Mouse (Mus musculus): ENCODE results near the gene Txndc8. TPM values are rescaled to one million over a fixed set of nuclear protein-coding genes. Genes with fewer than 3 reads are reported as not detected.

The Txndc8 gene
- polyA plus RNA-seq, 2 experiments from 2014 or later = not detected

GRCm38 (mm10) chr4:57956029-57956960, 52.6 kb downstream of the Txndc8 start, which contains the start of gene Txn1:
TSS of gene Txn1 (minus strand) at chr4:57956411.
- ATAC-seq = peak; percentile 85

GRCm38 (mm10) chr4:57955544-57955958, 53.4 kb downstream of the Txndc8 start:
- peak; percentile 32 for ATAC-seq

- no peak for ATAC-seq
Measured at GRCm38 (mm10) chr4:57954991-57955390, 53.9 kb downstream of the Txndc8 start.

GRCm38 (mm10) chr4:57954580-57954979, 54.3 kb downstream of the Txndc8 start:
- ATAC-seq = no peak

GRCm38 (mm10) chr4:57953796-57954195, 55.1 kb downstream of the Txndc8 start:
- ATAC-seq = no peak

GRCm38 (mm10) chr4:57952891-57953290, 56.0 kb downstream of the Txndc8 start:
- no peak for ATAC-seq

GRCm38 (mm10) chr4:57952416-57952815, 56.5 kb downstream of the Txndc8 start:
- no peak for ATAC-seq

GRCm38 (mm10) chr4:57949866-57950265, 59.1 kb downstream of the Txndc8 start:
- no peak for ATAC-seq

- ATAC-seq = no peak
Measured at GRCm38 (mm10) chr4:57947476-57947875, 61.4 kb downstream of the Txndc8 start.

- ATAC-seq = no peak
Measured at GRCm38 (mm10) chr4:57947036-57947435, 61.9 kb downstream of the Txndc8 start.

- ATAC-seq = no peak
Measured at GRCm38 (mm10) chr4:57942892-57943291, 66.0 kb downstream of the Txndc8 start.

GRCm38 (mm10) chr4:57940631-57941030, 68.3 kb downstream of the Txndc8 start:
- no peak for ATAC-seq

GRCm38 (mm10) chr4:57937292-57937691, 71.6 kb downstream of the Txndc8 start:
- no peak for ATAC-seq

- ATAC-seq = no peak
Measured at GRCm38 (mm10) chr4:57934181-57934580, 74.7 kb downstream of the Txndc8 start.

Other genes starting within 250 kb of the Txndc8 start
- gene D630039A03Rik, start 92.8 kb downstream of the Txndc8 start, polyA plus RNA-seq (2017; shearing (Covaris generic)) = 10 to 100 TPM in 1 of 2 experiments, 1 to 10 TPM in 1; 9.2 to 13.9 TPM
- gene Txn1, start 52.7 kb downstream of the Txndc8 start, polyA plus RNA-seq (2017; shearing (Covaris generic)) = 100 to 1,000 TPM in 1 of 2 experiments, 10 to 100 TPM in 1; 96.6 to 129 TPM
- gene Svep1, start 197.7 kb upstream of the Txndc8 start, polyA plus RNA-seq (2017; shearing (Covaris generic)) = under 1 TPM in 1 of 2 experiments, not detected in 1; 0.03 TPM

Measured in CD4-positive, CD25-positive, alpha-beta regulatory T cell, adult 4 months (primary cell).